Mouse (Mus musculus) 3134 (cell line): Measurements from ENCODE around the gene Hspb7.
A peak's percentile ranks its signal among the peaks of the same experiment; 100 is the strongest.

ENCODE experiments used
- DNase-seq: peaks from one replicate; pipeline ENCODE4 v3.0.0-alpha.2; 2011; ENCODE audit warnings: low spot score; ENCODE audit not compliant: insufficient read length; ENCODE audit errors: extremely low read depth

Hspb7 gene

GRCm38 (mm10) chr4:141420192-141420829 is at the start of gene Hspb7:
Hspb7 (plus strand) TSS chr4:141420779.
- DNase-seq: no peak

GRCm38 (mm10) chr4:141372426-141372825 is 48.2 kb upstream of the Hspb7 start:
- peak; percentile 79 for DNase-seq

GRCm38 (mm10) chr4:141379674-141380073 is 40.9 kb upstream of the Hspb7 start:
- no peak for DNase-seq

GRCm38 (mm10) chr4:141382406-141382805 is 38.2 kb upstream of the Hspb7 start:
- no peak for DNase-seq

GRCm38 (mm10) chr4:141385275-141385674 is 35.3 kb upstream of the Hspb7 start:
- DNase-seq: peak; percentile 72

- DNase-seq: no peak
Measured at GRCm38 (mm10) chr4:141386150-141386549, 34.4 kb upstream of the Hspb7 start.

- DNase-seq: peak; percentile 36
Measured at GRCm38 (mm10) chr4:141387093-141387784, 33.3 kb upstream of the Hspb7 start.

GRCm38 (mm10) chr4:141387933-141388332 is 32.6 kb upstream of the Hspb7 start:
- no peak for DNase-seq

- no peak for DNase-seq
Measured at GRCm38 (mm10) chr4:141389366-141390150, 31.0 kb upstream of the Hspb7 start.

GRCm38 (mm10) chr4:141391293-141391692 is 29.3 kb upstream of the Hspb7 start:
- DNase-seq: no peak

- DNase-seq: no peak
Measured at GRCm38 (mm10) chr4:141394751-141395150, 25.8 kb upstream of the Hspb7 start.

- no peak for DNase-seq
Measured at GRCm38 (mm10) chr4:141397861-141398260, 22.7 kb upstream of the Hspb7 start.

GRCm38 (mm10) chr4:141398545-141398944 is 22.0 kb upstream of the Hspb7 start, which contains the start of gene Clcnka:
Clcnka (minus strand) TSS chr4:141398724.
- no peak for DNase-seq

- DNase-seq: no peak
Measured at GRCm38 (mm10) chr4:141400171-141400570, 20.4 kb upstream of the Hspb7 start.

GRCm38 (mm10) chr4:141404518-141405313 is 15.9 kb upstream of the Hspb7 start:
- peak; percentile 55 for DNase-seq

- DNase-seq: no peak
Measured at GRCm38 (mm10) chr4:141405314-141405622, 15.3 kb upstream of the Hspb7 start.

GRCm38 (mm10) chr4:141406516-141407299 is 13.9 kb upstream of the Hspb7 start:
- peak; percentile 65 for DNase-seq

GRCm38 (mm10) chr4:141408577-141408976 is 12.0 kb upstream of the Hspb7 start:
- DNase-seq: no peak

GRCm38 (mm10) chr4:141411430-141411992 is 9.1 kb upstream of the Hspb7 start:
- DNase-seq: no peak

GRCm38 (mm10) chr4:141415924-141416323 is 4.7 kb upstream of the Hspb7 start, which contains the start of gene Clcnkb:
Clcnkb (minus strand) TSS chr4:141416014.
- no peak for DNase-seq
